Mouse (Mus musculus) heart, embryonic 16.5 days (tissue): ENCODE results near the gene Ankrd55. TPM values are rescaled to one million over a fixed set of nuclear protein-coding genes. Genes with fewer than 3 reads are reported as not detected.

Experiments used
- ATAC-seq: fragments of 200-750 bp; cut with Nextera tagmentation; replicated peaks from 2 replicates; pipeline ENCODE4 v1.8.0; 2017; ENCODE audit warnings: moderate number of reproducible peaks; ENCODE audit not compliant: insufficient read depth, low FRiP score; ENCODE audit errors: extremely low read depth
- H3K27ac ChIP-seq: fragments of 300-500 bp; sonication (generic); 2 replicates; pipeline ENCODE4 v1.5.1; 2014; ENCODE audit warnings: mild to moderate bottlenecking, low read length, control low read depth, moderate library complexity
- H3K27me3 ChIP-seq: fragments of 300-500 bp; sonication (generic); 2 replicates; pipeline ENCODE4 v1.6.1; 2014; ENCODE audit warnings: low read length, mixed read lengths; ENCODE audit not compliant: control insufficient read depth, insufficient read depth
- H3K36me3 ChIP-seq: fragments of 300-500 bp; sonication (generic); 2 replicates; pipeline ENCODE4 v1.6.1; 2014; ENCODE audit not compliant: control insufficient read depth, insufficient read depth
- H3K4me1 ChIP-seq: fragments of 300-500 bp; sonication (generic); 2 replicates; pipeline ENCODE4 v1.6.1; 2014; ENCODE audit warnings: low read length, mixed read lengths; ENCODE audit not compliant: control insufficient read depth, insufficient read depth
- H3K4me2 ChIP-seq: fragments of 300-500 bp; sonication (generic); 2 replicates; pipeline ENCODE4 v1.6.1; 2014; ENCODE audit warnings: low read depth, mild to moderate bottlenecking, control low read depth, low read length
- H3K4me3 ChIP-seq: fragments of 300-500 bp; sonication (generic); 2 replicates; pipeline ENCODE4 v1.5.1; 2014; ENCODE audit warnings: mild to moderate bottlenecking, control low read depth, low read length
- H3K9ac ChIP-seq: fragments of 300-500 bp; sonication (generic); 2 replicates; pipeline ENCODE4 v1.6.1; 2014; ENCODE audit warnings: low read length, control low read depth
- H3K9me3 ChIP-seq: fragments of 300-500 bp; sonication (generic); replicated peaks from 2 replicates; pipeline ENCODE4 v1.6.1; 2016; ENCODE audit warnings: low read length; ENCODE audit not compliant: control insufficient read depth
- WGBS: fragments of 180-500 bp; shearing (Covaris S2); extraction: QIAGEN DNeasy Blood & Tissue Kit; methylation state at CpG from one replicate; pipeline ENCODE4 v1.1.7; 2014; 5-methylcytosine and 5-hydroxymethylcytosine counted together
- polyA plus RNA-seq: library from polyadenylated mRNA; unstranded; fragments of >200 nt; fragmentation: Nextera tagmentation; extraction: Ambion mirVana; gene quantifications from 2 replicates; pipeline ENCODE4 v1.2.1, GENCODE M21; 2015

Gene Ankrd55
- polyA plus RNA-seq, 1 experiment from 2014 or later = 0.32 TPM

GRCm38 (mm10) chr13:112387279-112387678 is 99.0 kb downstream of the Ankrd55 start:
- Histone ChIP-seq H3K4me3 (no peak overlapping the region), H3K27ac (no peak overlapping the region), H3K36me3 (no peaks in the 10 kb centered on the region), H3K27me3 (no peaks in the 10 kb centered on the region), H3K4me2 (no peak overlapping the region), H3K9ac (no peak overlapping the region), H3K4me1 (peaks cover 15% of the 10 kb centered on the region), H3K9me3 (no peaks in the 10 kb centered on the region)
- no peak for ATAC-seq
- 84% methylated on average over 5 of the region's 5 CpGs for WGBS

- ATAC-seq = no peak
Measured at GRCm38 (mm10) chr13:112388176-112388575, 99.9 kb downstream of the Ankrd55 start.

GRCm38 (mm10) chr13:112390206-112390605 is 102.0 kb downstream of the Ankrd55 start:
- no peak overlapping the region for H3K4me3 ChIP-seq
- 82% methylated on average over 1 of the region's 1 CpGs for WGBS
- H3K27ac ChIP-seq = no peak overlapping the region
- H3K9ac ChIP-seq = no peak overlapping the region
- no peaks in the 10 kb centered on the region for H3K4me1 ChIP-seq
- no peaks in the 10 kb centered on the region for H3K36me3 ChIP-seq
- no peaks in the 10 kb centered on the region for H3K27me3 ChIP-seq
- ATAC-seq = no peak
- H3K4me2 ChIP-seq = no peak overlapping the region
- H3K9me3 ChIP-seq = no peaks in the 10 kb centered on the region

More at GRCm38 (mm10) chr13:112388176-112388575, 99.9 kb downstream of the Ankrd55 start:
- Histone ChIP-seq H3K36me3 (no peaks in the 10 kb centered on the region), H3K4me1 (peaks cover 6% of the 10 kb centered on the region), H3K27ac (no peak overlapping the region), H3K9me3 (no peaks in the 10 kb centered on the region), H3K27me3 (no peaks in the 10 kb centered on the region), H3K4me2 (no peak overlapping the region), H3K9ac (no peak overlapping the region), H3K4me3 (no peak overlapping the region)
- 75% methylated on average over 3 of the region's 3 CpGs for WGBS

GRCm38 (mm10) chr13:112391354-112391753 is 103.1 kb downstream of the Ankrd55 start:
- 70% methylated on average over 3 of the region's 3 CpGs for WGBS
- Histone ChIP-seq H3K27ac (no peak overlapping the region), H3K9ac (no peak overlapping the region), H3K4me2 (no peak overlapping the region), H3K4me1 (no peaks in the 10 kb centered on the region), H3K36me3 (no peaks in the 10 kb centered on the region), H3K9me3 (no peaks in the 10 kb centered on the region), H3K27me3 (no peaks in the 10 kb centered on the region), H3K4me3 (no peak overlapping the region)
- no peak for ATAC-seq

GRCm38 (mm10) chr13:112393356-112393755 is 105.1 kb downstream of the Ankrd55 start:
- Histone ChIP-seq H3K9ac (no peak overlapping the region), H3K36me3 (no peaks in the 10 kb centered on the region), H3K9me3 (no peaks in the 10 kb centered on the region), H3K4me2 (no peak overlapping the region), H3K27ac (no peak overlapping the region), H3K4me1 (no peaks in the 10 kb centered on the region), H3K27me3 (no peaks in the 10 kb centered on the region), H3K4me3 (no peak overlapping the region)
- 93% methylated on average over 2 of the region's 2 CpGs for WGBS
- ATAC-seq = no peak

GRCm38 (mm10) chr13:112394271-112394670 is 106.0 kb downstream of the Ankrd55 start:
- no peaks in the 10 kb centered on the region for H3K36me3 ChIP-seq
- no peak overlapping the region for H3K4me2 ChIP-seq
- H3K9ac ChIP-seq = no peak overlapping the region
- no peak for ATAC-seq
- H3K4me3 ChIP-seq = no peak overlapping the region
- H3K27me3 ChIP-seq = no peaks in the 10 kb centered on the region
- 85% methylated on average over 9 of the region's 9 CpGs for WGBS
- H3K4me1 ChIP-seq = no peaks in the 10 kb centered on the region
- no peaks in the 10 kb centered on the region for H3K9me3 ChIP-seq
- no peak overlapping the region for H3K27ac ChIP-seq

GRCm38 (mm10) chr13:112404723-112405122 is 116.5 kb downstream of the Ankrd55 start:
- ATAC-seq = no peak
- Histone ChIP-seq H3K9ac (no peak overlapping the region), H3K27ac (no peak overlapping the region), H3K27me3 (no peaks in the 10 kb centered on the region), H3K4me3 (no peak overlapping the region), H3K36me3 (no peaks in the 10 kb centered on the region), H3K9me3 (no peaks in the 10 kb centered on the region), H3K4me2 (no peak overlapping the region), H3K4me1 (no peaks in the 10 kb centered on the region)
- WGBS = 67% methylated on average over 3 of the region's 3 CpGs

GRCm38 (mm10) chr13:112405184-112405583 is 116.9 kb downstream of the Ankrd55 start:
- ATAC-seq = 0 out of 2 replicates have a peak, but pooled peaks have one; percentile 55
- Histone ChIP-seq H3K36me3 (no peaks in the 10 kb centered on the region), H3K4me1 (no peaks in the 10 kb centered on the region), H3K27me3 (no peaks in the 10 kb centered on the region), H3K27ac (peak overlapping the region; percentile 53), H3K9me3 (no peaks in the 10 kb centered on the region), H3K9ac (no peak overlapping the region), H3K4me3 (no peak overlapping the region), H3K4me2 (no peak overlapping the region)
- WGBS = 47% methylated on average over 1 of the region's 1 CpGs

GRCm38 (mm10) chr13:112406618-112407017 is 118.4 kb downstream of the Ankrd55 start:
- no peaks in the 10 kb centered on the region for H3K36me3 ChIP-seq
- H3K4me2 ChIP-seq = no peak overlapping the region
- no peak overlapping the region for H3K27ac ChIP-seq
- H3K27me3 ChIP-seq = no peaks in the 10 kb centered on the region
- H3K4me1 ChIP-seq = no peaks in the 10 kb centered on the region
- 60% methylated on average over 2 of the region's 2 CpGs for WGBS
- H3K9me3 ChIP-seq = no peaks in the 10 kb centered on the region
- H3K4me3 ChIP-seq = no peak overlapping the region
- no peak for ATAC-seq
- H3K9ac ChIP-seq = no peak overlapping the region
